Mouse (Mus musculus): Measurements from ENCODE around the gene Arih1. TPM values are rescaled to one million over a fixed set of nuclear protein-coding genes. Genes with fewer than 3 reads are reported as not detected.
A peak's percentile ranks its signal among the peaks of the same experiment; 100 is the strongest.
"Not testable (repeated sequence)": the region's sequence is repeated elsewhere in the genome, so short reads cannot be mapped to it uniquely, and the experiment has no call there.

The Arih1 gene
- polyA plus RNA-seq, 1 experiment from 2014 or later, result 25.3 TPM

GRCm38 (mm10) chr9:59369646-59370045 lies 116.8 kb downstream of the Arih1 start:
- Histone ChIP-seq H3K27ac (no peak overlapping the region), H3K27me3 (no peaks in the 10 kb centered on the region), H3K36me3 (no peaks in the 10 kb centered on the region), H3K4me2 (no peak overlapping the region), H3K4me3 (replicated peaks) (no peak overlapping the region), H3K9ac (replicated peaks) (no peak overlapping the region), H3K4me1 (replicated peaks) (no peaks in the 10 kb centered on the region), H3K9me3 (peaks cover 22% of the 10 kb centered on the region)
- WGBS, result 94% methylated on average over 9 of the region's 9 CpGs
- no peak for ATAC-seq (ENCODE audit: insufficient number of reproducible peaks, insufficient read depth, low FRiP score, low TSS enrichment, low read depth)

- ATAC-seq (ENCODE audit: insufficient number of reproducible peaks, insufficient read depth, low FRiP score, low TSS enrichment, low read depth), result no peak
- Histone ChIP-seq H3K9me3 (peaks cover 20% of the 10 kb centered on the region), H3K9ac (replicated peaks) (no peak overlapping the region), H3K36me3 (no peaks in the 10 kb centered on the region), H3K4me3 (replicated peaks) (no peak overlapping the region), H3K4me2 (no peak overlapping the region), H3K27ac (no peak overlapping the region), H3K4me1 (replicated peaks) (no peaks in the 10 kb centered on the region), H3K27me3 (no peaks in the 10 kb centered on the region)
- 83% methylated on average over 5 of the region's 5 CpGs for WGBS
Measured at GRCm38 (mm10) chr9:59369220-59369619, 117.2 kb downstream of the Arih1 start.

- H3K9ac ChIP-seq (replicated peaks), result not testable (repeated sequence)
Measured at GRCm38 (mm10) chr9:59360487-59360886, 125.9 kb downstream of the Arih1 start.

GRCm38 (mm10) chr9:59358041-59358440 lies 128.4 kb downstream of the Arih1 start:
- WGBS, result 49% methylated on average over 1 of the region's 1 CpGs

More at GRCm38 (mm10) chr9:59360487-59360886, 125.9 kb downstream of the Arih1 start:
- H3K9me3 ChIP-seq; H3K4me1 ChIP-seq (replicated peaks); H3K27ac ChIP-seq; H3K36me3 ChIP-seq; H3K27me3 ChIP-seq; ATAC-seq (ENCODE audit: insufficient number of reproducible peaks, insufficient read depth, low FRiP score, low TSS enrichment, low read depth); H3K4me2 ChIP-seq; H3K4me3 ChIP-seq (replicated peaks): not testable (repeated sequence)
- 81% methylated on average over 2 of the region's 3 CpGs for WGBS

GRCm38 (mm10) chr9:59353253-59353639 lies 133.2 kb downstream of the Arih1 start, which contains the start of gene Bbs4:
Bbs4 (minus strand) TSS chr9:59353508.
- H3K27me3 ChIP-seq, result no peaks in the 10 kb centered on the region
- peaks cover 8% of the 10 kb centered on the region for H3K4me1 ChIP-seq (replicated peaks)
- H3K9ac ChIP-seq (replicated peaks), result peak within 1 kb of the TSS; percentile 79
- no peaks in the 10 kb centered on the region for H3K9me3 ChIP-seq
- WGBS, result under 1% methylated on average over 32 of the region's 32 CpGs
- peak; percentile 91 for ATAC-seq (ENCODE audit: insufficient number of reproducible peaks, insufficient read depth, low FRiP score, low TSS enrichment, low read depth)
- no peaks in the 10 kb centered on the region for H3K36me3 ChIP-seq
- peak within 1 kb of the TSS; percentile 88 for H3K27ac ChIP-seq
- H3K4me2 ChIP-seq, result peak within 1 kb of the TSS; percentile 62
- peak within 1 kb of the TSS; percentile 76 for H3K4me3 ChIP-seq (replicated peaks)

More at GRCm38 (mm10) chr9:59358041-59358440, 128.4 kb downstream of the Arih1 start:
- not testable (repeated sequence) for H3K4me2 ChIP-seq; H3K4me3 ChIP-seq (replicated peaks); H3K9ac ChIP-seq (replicated peaks); H3K9me3 ChIP-seq; H3K27ac ChIP-seq; ATAC-seq (ENCODE audit: insufficient number of reproducible peaks, insufficient read depth, low FRiP score, low TSS enrichment, low read depth); H3K27me3 ChIP-seq; H3K4me1 ChIP-seq (replicated peaks); H3K36me3 ChIP-seq

GRCm38 (mm10) chr9:59352586-59353252 lies 133.7 kb downstream of the Arih1 start:
- Histone ChIP-seq H3K36me3 (no peaks in the 10 kb centered on the region), H3K27me3 (no peaks in the 10 kb centered on the region), H3K27ac (peak overlapping the region; percentile 88), H3K9ac (replicated peaks) (peak overlapping the region; percentile 79), H3K9me3 (no peaks in the 10 kb centered on the region), H3K4me3 (replicated peaks) (peak overlapping the region; percentile 76), H3K4me2 (peak overlapping the region; percentile 62), H3K4me1 (replicated peaks) (peaks cover 8% of the 10 kb centered on the region)
- 13% methylated on average over 15 of the region's 15 CpGs for whole genome bisulfite sequencing
- no peak for ATAC-seq (ENCODE audit: insufficient number of reproducible peaks, insufficient read depth, low FRiP score, low TSS enrichment, low read depth)

GRCm38 (mm10) chr9:59346176-59346575 lies 140.2 kb downstream of the Arih1 start:
- Histone ChIP-seq H3K4me3 (replicated peaks) (no peak overlapping the region), H3K9me3 (peaks cover 4% of the 10 kb centered on the region; the same call in 1 of the 2 replicates), H3K4me1 (replicated peaks) (no peaks in the 10 kb centered on the region), H3K27ac (no peak overlapping the region), H3K9ac (replicated peaks) (no peak overlapping the region), H3K4me2 (no peak overlapping the region), H3K27me3 (no peaks in the 10 kb centered on the region), H3K36me3 (peaks cover 20% of the 10 kb centered on the region)
- WGBS, result 61% methylated on average over 2 of the region's 2 CpGs
- ATAC-seq (ENCODE audit: insufficient number of reproducible peaks, insufficient read depth, low FRiP score, low TSS enrichment, low read depth), result no peak

GRCm38 (mm10) chr9:59340002-59340401 lies 146.4 kb downstream of the Arih1 start:
- H3K36me3 ChIP-seq, result peaks cover 52% of the 10 kb centered on the region
- 86% methylated on average over 9 of the region's 9 CpGs for WGBS
- ATAC-seq (ENCODE audit: insufficient number of reproducible peaks, insufficient read depth, low FRiP score, low TSS enrichment, low read depth), result no peak
- H3K27ac ChIP-seq, result no peak overlapping the region
- no peak overlapping the region for H3K4me2 ChIP-seq
- H3K4me3 ChIP-seq (replicated peaks), result no peak overlapping the region
- peaks cover 4% of the 10 kb centered on the region; the same call in 1 of the 2 replicates for H3K9me3 ChIP-seq
- no peak overlapping the region for H3K9ac ChIP-seq (replicated peaks)
- no peaks in the 10 kb centered on the region for H3K4me1 ChIP-seq (replicated peaks)
- no peaks in the 10 kb centered on the region for H3K27me3 ChIP-seq

- Histone ChIP-seq H3K27me3 (no peaks in the 10 kb centered on the region), H3K36me3 (peaks cover 52% of the 10 kb centered on the region), H3K4me1 (replicated peaks) (no peaks in the 10 kb centered on the region), H3K4me3 (replicated peaks) (no peak overlapping the region), H3K9me3 (peaks cover 4% of the 10 kb centered on the region; the same call in 1 of the 2 replicates), H3K9ac (replicated peaks) (no peak overlapping the region), H3K27ac (no peak overlapping the region), H3K4me2 (no peak overlapping the region)
- 86% methylated on average over 5 of the region's 5 CpGs for WGBS
- ATAC-seq (ENCODE audit: insufficient number of reproducible peaks, insufficient read depth, low FRiP score, low TSS enrichment, low read depth), result no peak
Measured at GRCm38 (mm10) chr9:59339107-59339506, 147.3 kb downstream of the Arih1 start.

- H3K36me3 ChIP-seq, result peaks cover 56% of the 10 kb centered on the region
- WGBS, result 85% methylated on average over 5 of the region's 5 CpGs
- no peak for ATAC-seq (ENCODE audit: insufficient number of reproducible peaks, insufficient read depth, low FRiP score, low TSS enrichment, low read depth)
- no peak overlapping the region for H3K4me3 ChIP-seq (replicated peaks)
- H3K4me1 ChIP-seq (replicated peaks), result no peaks in the 10 kb centered on the region
- peaks cover 4% of the 10 kb centered on the region; the same call in 1 of the 2 replicates for H3K9me3 ChIP-seq
- no peak overlapping the region for H3K4me2 ChIP-seq
- H3K27me3 ChIP-seq, result no peaks in the 10 kb centered on the region
- no peak overlapping the region for H3K27ac ChIP-seq
- no peak overlapping the region for H3K9ac ChIP-seq (replicated peaks)
Measured at GRCm38 (mm10) chr9:59338411-59338810, 148.0 kb downstream of the Arih1 start.
